Mouse (Mus musculus) liver, adult 2 months (tissue): ENCODE measurements around the gene Kras. TPM values are rescaled to one million over a fixed set of nuclear protein-coding genes. Genes with fewer than 3 reads are reported as not detected.

ENCODE experiments used
- DNase-seq: peaks from one replicate; pipeline ENCODE4 v3.0.0-alpha.2; 2011; ENCODE audit warnings: low read depth, low spot score; ENCODE audit errors: extremely low read depth
- H3K27ac ChIP-seq: fragments of 200-500 bp; replicated peaks from 2 replicates; pipeline ENCODE4 v1.5.1; 2012; ENCODE audit warnings: low read depth, mild to moderate bottlenecking, control low read depth, inconsistent platforms, low read length; ENCODE audit not compliant: insufficient read depth
- H3K27me3 ChIP-seq: fragments of 200-500 bp; 2 replicates; pipeline ENCODE4 v1.6.1; 2012; ENCODE audit warnings: mild to moderate bottlenecking, moderate library complexity, low read length, inconsistent platforms; ENCODE audit not compliant: control insufficient read depth, insufficient read depth
- H3K36me3 ChIP-seq: fragments of 200-500 bp; 2 replicates; pipeline ENCODE4 v1.6.1; 2012; ENCODE audit warnings: low read length, inconsistent platforms; ENCODE audit not compliant: control insufficient read depth, insufficient read depth
- H3K4me1 ChIP-seq: fragments of 200-500 bp; 2 replicates; pipeline ENCODE4 v1.6.1; 2011; ENCODE audit warnings: low read length; ENCODE audit not compliant: control insufficient read depth, insufficient read depth
- H3K4me3 ChIP-seq: fragments of 200-500 bp; 2 replicates; pipeline ENCODE4 v1.5.1; 2011; ENCODE audit warnings: low read depth, mild to moderate bottlenecking, control low read depth, low read length, moderate library complexity; ENCODE audit not compliant: insufficient read depth
- H3K79me2 ChIP-seq: fragments of 200-500 bp; 2 replicates; pipeline ENCODE4 v1.6.1; 2012; ENCODE audit warnings: inconsistent platforms, mild to moderate bottlenecking, low read length, moderate library complexity; ENCODE audit not compliant: control insufficient read depth, insufficient read depth
- H3K9ac ChIP-seq: fragments of 200-500 bp; 2 replicates; pipeline ENCODE4 v1.6.1; 2012; ENCODE audit warnings: low read depth, mild to moderate bottlenecking, control low read depth, inconsistent platforms, low read length
- CTCF ChIP-seq: fragments of 200-500 bp; IDR thresholded peaks from 2 replicates; pipeline ENCODE4 v1.5.1; 2011; ENCODE audit warnings: low read depth, low read length, control low read depth
- POLR2A ChIP-seq: fragments of 200-500 bp; IDR thresholded peaks from 2 replicates; pipeline ENCODE4 v1.6.1; 2011; ENCODE audit warnings: low read length, control low read depth; ENCODE audit not compliant: insufficient read depth; ENCODE audit errors: extremely low read depth
- WGBS: fragments of 180-500 bp; shearing (Covaris S2); methylation state at CpG from one replicate; pipeline ENCODE4 v1.1.7; 2018; 5-methylcytosine and 5-hydroxymethylcytosine counted together
- polyA plus RNA-seq: library from polyadenylated mRNA; depleted of rRNA; stranded (reverse); fragments of >200 nt; gene quantifications from 2 replicates; pipeline ENCODE4 v1.2.3, GENCODE M21; 2012; rRNA removed
- total RNA-seq: library from RNA; depleted of rRNA; stranded (reverse); fragments of >200 nt; gene quantifications from 2 replicates; pipeline ENCODE4 v1.2.3, GENCODE M21; 2014; rRNA removed

Kras gene
- total RNA-seq (9.9 and 11.8 TPM in 2 replicates), polyA plus RNA-seq (6.1 and 8.4 TPM in 2 replicates)

GRCm38 (mm10) chr6:145250185-145250791 lies at the start of gene Kras:
Kras (minus strand) TSS chr6:145250239.
- Histone ChIP-seq H3K79me2 (peaks cover 6% of the 10 kb centered on the region; the same call in 1 of the 2 replicates), H3K4me1 (peaks cover 10% of the 10 kb centered on the region), H3K4me3 (peak within 1 kb of the TSS; percentile 77), H3K27me3 (no peaks in the 10 kb centered on the region), H3K36me3 (no peaks in the 10 kb centered on the region), H3K27ac (peak within 1 kb of the TSS; percentile 53), H3K9ac (peak within 1 kb of the TSS; percentile 99)
- TF ChIP-seq POLR2A: no peak
- no peak for TF ChIP-seq CTCF
- DNase-seq: peak; percentile 65
- 1% methylated on average over 72 of the region's 83 CpGs for WGBS

GRCm38 (mm10) chr6:145297626-145298025 lies 47.6 kb upstream of the Kras start:
- H3K27ac ChIP-seq: no peak overlapping the region
- no peak overlapping the region for H3K9ac ChIP-seq
- no peaks in the 10 kb centered on the region for H3K4me1 ChIP-seq
- H3K4me3 ChIP-seq: no peak overlapping the region
- no peaks in the 10 kb centered on the region for H3K36me3 ChIP-seq
- TF ChIP-seq CTCF (no peak), POLR2A (no peak)
- no peaks in the 10 kb centered on the region for H3K27me3 ChIP-seq
- H3K79me2 ChIP-seq: no peaks in the 10 kb centered on the region
- 72% methylated on average over 7 of the region's 7 CpGs for WGBS
- no peak for DNase-seq

- DNase-seq: no peak
- TF ChIP-seq CTCF (no peak), POLR2A (no peak)
- Histone ChIP-seq H3K36me3 (no peaks in the 10 kb centered on the region), H3K27me3 (no peaks in the 10 kb centered on the region), H3K4me3 (no peak overlapping the region), H3K27ac (no peak overlapping the region), H3K9ac (no peak overlapping the region), H3K4me1 (peaks cover under 1% of the 10 kb centered on the region; the same call in 1 of the 2 replicates), H3K79me2 (no peaks in the 10 kb centered on the region)
- WGBS: 88% methylated on average over 7 of the region's 7 CpGs
Observed at GRCm38 (mm10) chr6:145296979-145297378, 46.9 kb upstream of the Kras start.

- Histone ChIP-seq H3K4me1 (peaks cover 2% of the 10 kb centered on the region; the same call in 1 of the 2 replicates), H3K79me2 (no peaks in the 10 kb centered on the region), H3K4me3 (no peak overlapping the region), H3K27ac (no peak overlapping the region), H3K36me3 (no peaks in the 10 kb centered on the region), H3K27me3 (no peaks in the 10 kb centered on the region), H3K9ac (no peak overlapping the region)
- 92% methylated on average over 11 of the region's 11 CpGs for WGBS
- no peak for TF ChIP-seq POLR2A
- no peak for TF ChIP-seq CTCF
- no peak for DNase-seq
Observed at GRCm38 (mm10) chr6:145295171-145295570, 45.1 kb upstream of the Kras start.

- H3K4me1 ChIP-seq: peaks cover 2% of the 10 kb centered on the region; the same call in 1 of the 2 replicates
- WGBS: 91% methylated on average over 6 of the region's 6 CpGs
Observed at GRCm38 (mm10) chr6:145293156-145293555, 43.1 kb upstream of the Kras start.

GRCm38 (mm10) chr6:145291383-145292289 lies 41.6 kb upstream of the Kras start:
- 71% methylated on average over 13 of the region's 13 CpGs for WGBS
- Histone ChIP-seq H3K79me2 (no peaks in the 10 kb centered on the region), H3K27ac (no peak overlapping the region), H3K4me1 (peaks cover 2% of the 10 kb centered on the region; the same call in 1 of the 2 replicates), H3K4me3 (no peak overlapping the region), H3K27me3 (no peaks in the 10 kb centered on the region), H3K36me3 (no peaks in the 10 kb centered on the region), H3K9ac (no peak overlapping the region)
- no peak for TF ChIP-seq CTCF
- no peak for TF ChIP-seq POLR2A
- DNase-seq: peak; percentile 86

More at GRCm38 (mm10) chr6:145293156-145293555, 43.1 kb upstream of the Kras start:
- no peak for DNase-seq
- H3K4me3 ChIP-seq: no peak overlapping the region
- H3K27me3 ChIP-seq: no peaks in the 10 kb centered on the region
- TF ChIP-seq CTCF (no peak), POLR2A (no peak)
- H3K27ac ChIP-seq: no peak overlapping the region
- H3K79me2 ChIP-seq: no peaks in the 10 kb centered on the region
- H3K9ac ChIP-seq: no peak overlapping the region
- no peaks in the 10 kb centered on the region for H3K36me3 ChIP-seq
